ENCODE assay signal across 22 mouse cellular contexts in the genomic region with DNA sequence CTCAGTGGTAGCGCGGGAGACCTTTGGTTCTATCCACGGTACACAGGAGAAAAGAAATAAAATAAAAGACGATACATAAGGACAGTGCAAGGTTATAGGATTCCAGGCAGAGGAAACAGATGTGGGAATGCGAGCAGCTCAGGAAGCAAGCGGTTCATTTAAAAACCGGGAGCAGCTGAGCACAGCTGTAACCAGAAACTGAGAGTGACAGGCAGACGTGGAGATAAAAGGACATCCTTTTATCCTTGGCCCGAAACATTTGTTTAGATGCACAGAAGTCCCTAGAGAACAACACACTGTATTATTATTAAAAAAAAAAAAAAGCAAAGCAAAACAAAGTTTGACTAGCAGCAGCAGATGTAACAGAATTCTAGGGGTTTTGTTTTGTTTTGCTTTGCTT.
DNase-seq lines count a peak whose midpoint lies in the region; ATAC-seq and TF ChIP-seq lines count a peak whose summit lies in the region.
"Had no signal": no experiment of that assay in that cellular context is flagged by ENCODE, and none has a peak within 500 bp of the region (broad histone marks: within the 10 kb centered on the region; RNA-seq: fewer than 3 reads in every experiment).

No protein-coding gene starts in this region.

- no peaks in the 10 kb centered on the region for H3K79me2 ChIP-seq in myocyte (ENCODE audit: control insufficient read depth, insufficient read depth)

- no peak for TF ChIP-seq POLR2A in myocyte (IDR thresholded peaks at IDR 0.05; ENCODE audit: insufficient read length, low read depth)

- peak overlapping the region; percentile 25; the same call in 1 of the 2 replicates for H3K4me2 ChIP-seq in lung, embryonic 16.5 days (ENCODE audit: low read depth, low read length)
- H3K4me2 ChIP-seq in myocyte (ENCODE audit: low read depth): peak overlapping the region; percentile 1
- H3K4me2 ChIP-seq: embryonic facial prominence, embryonic 15.5 days; liver, embryonic 12.5 days; neural tube, embryonic 12.5 days had no signal

- peak; percentile 68 for ATAC-seq in lung, embryonic 16.5 days (ENCODE audit: low read depth)
- ATAC-seq in CD4-positive, CD25-positive, alpha-beta regulatory T cell, adult 4 months: no peak
- ATAC-seq: hindbrain, postnatal 0 days; liver, embryonic 12.5 days had no signal

- H3K4me1 ChIP-seq in lung, embryonic 16.5 days (replicated peaks; ENCODE audit: control insufficient read depth, insufficient read depth, low read length): no peaks in the 10 kb centered on the region
- H3K4me1 ChIP-seq: embryonic facial prominence, embryonic 15.5 days; hindbrain, embryonic 10.5 days; liver, embryonic 12.5 days; midbrain, embryonic 10.5 days; neural tube, embryonic 12.5 days had no signal

- H3K4me3 ChIP-seq in lung, embryonic 16.5 days (ENCODE audit: low read length): no peak overlapping the region
- no peak overlapping the region for H3K4me3 ChIP-seq in myocyte
- H3K4me3 ChIP-seq: embryonic facial prominence, embryonic 15.5 days; hindbrain, embryonic 10.5 days; liver, embryonic 12.5 days; midbrain, embryonic 10.5 days; neural tube, embryonic 12.5 days had no signal

- no peak overlapping the region for H3ac ChIP-seq in myocyte (ENCODE audit: control insufficient read depth, insufficient read length)

- H3K27me3 ChIP-seq in lung, embryonic 16.5 days (ENCODE audit: control insufficient read depth, insufficient read depth, low read depth, low read length): no peaks in the 10 kb centered on the region
- no peaks in the 10 kb centered on the region for H3K27me3 ChIP-seq in myocyte (ENCODE audit: control insufficient read depth, insufficient read depth, insufficient read length)
- H3K27me3 ChIP-seq: embryonic facial prominence, embryonic 15.5 days; liver, embryonic 12.5 days; neural tube, embryonic 12.5 days had no signal

- DNase-seq in heart, postnatal 4 days: peak; percentile 5
- DNase-seq in heart, adult 9 months (ENCODE audit: low spot score in 2 of 2): no peak
- DNase-seq in lung, adult 18-20 months: no peak
- DNase-seq in kidney, postnatal 4 days: peak; percentile 57 to 64
- no peak for DNase-seq in cerebellum, adult 9-11 months
- DNase-seq: adrenal gland, adult 2 months; B cell, adult 2 months; cerebellum, postnatal 14 days; layer of hippocampus, adult 9-11 months; right cerebral cortex, adult 18-20 months; thymus, postnatal 14 days had no signal

- 39% methylated on average over 9 of the region's 9 CpGs for WGBS in lung, embryonic 16.5 days

- no peak overlapping the region for H3K9ac ChIP-seq in lung, embryonic 16.5 days (ENCODE audit: low read length)
- H3K9ac ChIP-seq: embryonic facial prominence, embryonic 15.5 days; liver, embryonic 12.5 days; neural tube, embryonic 12.5 days had no signal

- no peaks in the 10 kb centered on the region for H3K9me3 ChIP-seq in lung, embryonic 16.5 days (ENCODE audit: control insufficient read depth, low read length)
- H3K9me3 ChIP-seq: embryonic facial prominence, embryonic 15.5 days; hindbrain, embryonic 10.5 days; liver, embryonic 12.5 days; midbrain, embryonic 10.5 days; neural tube, embryonic 12.5 days had no signal

- no peaks in the 10 kb centered on the region for H3K36me3 ChIP-seq in lung, embryonic 16.5 days (ENCODE audit: control insufficient read depth, insufficient read depth, low read length)
- H3K36me3 ChIP-seq in myocyte (ENCODE audit: control insufficient read depth, insufficient read depth): no peaks in the 10 kb centered on the region
- H3K36me3 ChIP-seq: embryonic facial prominence, embryonic 15.5 days; hindbrain, embryonic 10.5 days; liver, embryonic 12.5 days; midbrain, embryonic 10.5 days; neural tube, embryonic 12.5 days had no signal

- H3K27ac ChIP-seq in lung, embryonic 16.5 days (ENCODE audit: low read length): no peak overlapping the region
- H3K27ac ChIP-seq: embryonic facial prominence, embryonic 15.5 days; hindbrain, embryonic 10.5 days; hindbrain, postnatal 0 days; liver, embryonic 12.5 days; macrophage; midbrain, embryonic 10.5 days; neural tube, embryonic 12.5 days; stomach, postnatal 0 days had no signal

TF ChIP-seq in myocyte, 11 proteins besides CTCF, POLR2A, EP300 and RAD21:
- TF ChIP-seq USF1 (IDR thresholded peaks at IDR 0.05; ENCODE audit: low read depth): no peak
- no peak for TF ChIP-seq TCF12 (IDR thresholded peaks at IDR 0.05; ENCODE audit: insufficient read depth, poor library complexity, severe bottlenecking)
- TF ChIP-seq E2F4 (IDR thresholded peaks at IDR 0.05; ENCODE audit: insufficient read depth): no peak
- TF ChIP-seq POLR2AphosphoS2 (IDR thresholded peaks at IDR 0.05; ENCODE audit: insufficient read length, low read depth): no peak
- no peak for TF ChIP-seq TCF3 (IDR thresholded peaks at IDR 0.05; ENCODE audit: insufficient read length, low read depth)
- no peak for TF ChIP-seq SRF (IDR thresholded peaks at IDR 0.05; ENCODE audit: control insufficient read depth, insufficient read length, low read depth)

Comparison
In these comparisons a context has a peak if more than half of its experiments do, and no peak if none do; other contexts are left out.
1. DNase-seq: peak in heart, postnatal 4 days (single experiment) and kidney, postnatal 4 days (2 of 2); none in heart, adult 9 months (0 of 2), lung, adult 18-20 months (0 of 2) and cerebellum, adult 9-11 months (single experiment).